Mouse (Mus musculus) right cerebral cortex, postnatal 25 days (tissue): ENCODE results near the gene Tekt2.

Experiments
- DNase-seq: peaks from one replicate; pipeline ENCODE4 v3.0.0; 2022

Gene Tekt2

GRCm38 (mm10) chr4:126306058-126306457, 19.4 kb downstream of the Tekt2 start:
- no peak for DNase-seq

- DNase-seq = no peak
These were observed 20.1 kb downstream of the Tekt2 start for GRCm38 (mm10) chr4:126305428-126305827.

GRCm38 (mm10) chr4:126303877-126304276, 21.6 kb downstream of the Tekt2 start:
- DNase-seq = no peak

GRCm38 (mm10) chr4:126301584-126302309, 23.7 kb downstream of the Tekt2 start:
- DNase-seq = no peak

GRCm38 (mm10) chr4:126300916-126301583, 24.4 kb downstream of the Tekt2 start:
- DNase-seq = no peak

- peak; percentile 51 for DNase-seq
These were observed 28.8 kb downstream of the Tekt2 start for GRCm38 (mm10) chr4:126296617-126297101.

- DNase-seq = no peak
These were observed 29.6 kb downstream of the Tekt2 start for GRCm38 (mm10) chr4:126295937-126296336.

DNA sequence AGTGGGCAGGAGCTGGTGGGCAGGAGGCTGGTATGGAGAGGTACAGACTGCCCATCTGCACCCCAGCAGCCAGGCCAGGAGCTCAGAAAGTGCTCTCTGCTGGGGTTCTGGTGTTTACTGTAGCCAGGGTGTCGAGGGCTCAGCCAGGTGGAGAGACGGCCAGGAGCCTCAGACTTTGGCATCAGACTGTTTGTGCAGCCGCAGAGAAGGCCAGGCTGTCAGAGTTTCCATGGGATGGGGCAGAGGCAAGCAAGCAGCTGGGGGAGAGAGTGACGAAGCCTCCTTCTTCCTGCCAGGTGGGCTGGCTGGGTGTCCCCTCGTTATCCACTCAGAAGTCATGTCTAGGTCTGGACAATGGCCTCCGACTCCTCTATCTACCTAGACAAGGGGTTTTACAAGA, 30.3 kb downstream of the Tekt2 start:
- no peak for DNase-seq

DNA sequence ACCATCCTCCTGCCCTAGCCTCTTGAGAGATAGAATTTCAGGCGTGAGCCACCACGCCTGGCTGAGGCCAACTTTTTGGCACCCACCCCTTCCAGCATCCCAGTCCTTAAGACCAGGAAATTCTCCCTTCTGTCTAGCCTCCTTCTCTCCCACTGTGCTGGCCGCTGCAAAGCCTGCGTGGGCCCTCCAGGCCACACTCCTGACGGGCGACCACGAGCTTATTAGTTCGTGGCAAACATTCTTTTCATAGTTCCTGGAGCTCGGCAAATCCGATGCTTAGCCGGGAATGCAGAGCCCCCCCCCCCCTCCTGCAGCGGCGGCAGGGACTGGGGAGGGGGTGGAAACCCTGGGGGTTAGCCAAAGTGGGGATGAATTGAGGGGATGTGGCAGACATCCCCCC, 34.3 kb downstream of the Tekt2 start:
- DNase-seq = no peak

- no peak for DNase-seq
These were observed 35.2 kb downstream of the Tekt2 start for GRCm38 (mm10) chr4:126290314-126290713.

DNA sequence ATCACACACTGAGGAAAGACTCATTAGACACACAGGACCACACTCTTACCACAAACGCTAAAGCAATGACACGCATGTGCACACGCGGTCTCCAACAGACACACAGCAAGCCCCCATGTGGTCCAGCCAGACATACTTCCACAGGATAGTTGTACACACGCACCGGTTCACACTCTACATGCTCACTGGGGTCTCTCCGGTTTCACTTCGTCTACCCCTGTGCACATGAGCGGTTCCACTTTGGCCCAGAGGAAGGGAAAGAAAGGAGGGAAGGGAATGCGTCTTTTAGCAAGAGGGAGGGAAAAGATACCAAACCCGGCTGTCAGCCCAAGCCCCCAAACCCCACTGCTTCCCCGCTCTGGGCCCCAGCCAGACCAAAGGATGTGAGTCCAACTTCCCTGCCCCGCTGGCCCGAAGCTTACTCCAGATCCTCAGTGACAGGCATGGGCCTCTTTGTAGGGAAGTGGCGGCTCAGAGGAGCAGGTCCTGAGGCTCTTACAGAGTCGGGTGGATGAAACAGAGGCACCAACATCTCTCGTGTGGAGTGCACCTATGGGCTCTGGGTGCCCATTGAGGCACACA, 37.3 kb downstream of the Tekt2 start:
- DNase-seq = no peak

DNA sequence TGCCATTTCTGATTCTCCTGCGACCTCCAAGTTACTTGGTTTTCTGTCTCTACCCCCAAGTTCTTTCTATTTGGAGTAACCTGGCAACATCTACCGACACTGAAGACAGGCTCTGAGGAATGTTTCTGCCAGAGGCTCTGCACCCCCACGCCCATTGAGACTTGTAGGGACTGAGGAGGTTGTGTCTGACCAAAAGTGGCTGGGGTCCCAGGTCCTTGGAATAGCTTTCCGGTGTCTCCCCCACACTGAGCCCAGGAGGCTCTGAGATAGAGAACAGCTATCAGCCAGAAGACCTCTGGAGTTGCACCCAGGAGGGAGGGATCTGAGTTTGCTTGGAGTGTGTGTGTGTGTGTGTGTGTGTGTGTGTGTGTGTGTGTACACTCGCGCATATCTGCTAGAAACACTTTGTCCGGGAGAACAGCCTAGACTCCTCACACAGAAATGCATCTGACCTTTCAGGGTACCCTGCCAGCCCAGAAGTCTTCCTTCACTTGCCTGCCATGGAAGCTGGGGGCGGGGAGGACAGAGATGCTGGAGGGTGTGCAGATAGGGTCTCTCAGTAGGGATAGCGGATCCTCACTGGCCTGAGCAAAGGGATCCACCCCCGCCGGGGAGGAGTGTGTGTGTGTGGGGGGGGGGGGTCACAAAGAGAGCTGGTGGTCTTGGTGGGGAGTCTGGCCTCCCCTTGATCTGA, 38.0 kb downstream of the Tekt2 start:
- DNase-seq = no peak

- DNase-seq = no peak
These were observed 39.0 kb downstream of the Tekt2 start, which contains the start of gene Col8a2 for GRCm38 (mm10) chr4:126286492-126286891. Gene Col8a2 (plus strand): TSS chr4:126286793.

GRCm38 (mm10) chr4:126283582-126283981, 41.9 kb downstream of the Tekt2 start:
- DNase-seq = no peak

DNA sequence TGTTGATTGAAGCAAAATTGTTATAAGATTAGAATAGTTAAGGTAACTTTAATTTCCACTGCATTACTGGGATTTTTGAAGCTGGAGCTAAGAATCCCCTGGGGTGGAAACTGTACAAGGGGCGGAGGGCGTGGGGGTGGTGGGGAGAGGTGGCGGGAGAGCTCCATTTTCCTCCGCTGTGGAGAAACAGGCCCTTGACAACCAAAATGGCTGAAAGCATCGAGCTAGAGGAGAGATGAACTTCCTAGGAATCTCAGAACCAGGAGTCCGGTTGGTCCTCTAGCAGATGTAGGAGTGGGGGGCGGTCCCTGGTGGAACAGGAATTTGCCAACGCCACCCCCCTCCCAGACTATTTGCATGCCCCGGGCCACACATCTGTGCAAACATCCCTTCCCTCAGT, 43.8 kb downstream of the Tekt2 start:
- no peak for DNase-seq

DNA sequence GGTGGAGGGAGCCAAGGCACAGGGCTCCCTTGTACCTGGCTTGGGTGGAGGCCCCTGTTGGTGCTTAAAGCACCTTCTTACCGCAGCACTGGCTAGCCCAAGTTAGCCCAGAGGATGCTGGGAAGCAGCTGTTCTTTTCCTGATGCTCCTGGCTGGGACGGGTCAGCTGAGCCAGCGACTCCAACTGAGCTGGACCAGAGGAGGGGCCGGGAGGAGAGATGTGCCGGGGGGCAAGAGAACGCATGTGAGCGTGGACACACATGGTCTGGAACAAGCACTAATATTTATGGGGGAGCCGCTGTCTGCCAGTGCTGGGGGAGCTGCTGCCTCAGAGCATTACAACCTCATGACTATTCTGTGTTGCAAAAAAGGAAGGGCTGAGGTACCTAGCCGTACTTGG, 46.5 kb downstream of the Tekt2 start:
- no peak for DNase-seq

GRCm38 (mm10) chr4:126278565-126278915, 46.9 kb downstream of the Tekt2 start:
- DNase-seq = no peak

DNA sequence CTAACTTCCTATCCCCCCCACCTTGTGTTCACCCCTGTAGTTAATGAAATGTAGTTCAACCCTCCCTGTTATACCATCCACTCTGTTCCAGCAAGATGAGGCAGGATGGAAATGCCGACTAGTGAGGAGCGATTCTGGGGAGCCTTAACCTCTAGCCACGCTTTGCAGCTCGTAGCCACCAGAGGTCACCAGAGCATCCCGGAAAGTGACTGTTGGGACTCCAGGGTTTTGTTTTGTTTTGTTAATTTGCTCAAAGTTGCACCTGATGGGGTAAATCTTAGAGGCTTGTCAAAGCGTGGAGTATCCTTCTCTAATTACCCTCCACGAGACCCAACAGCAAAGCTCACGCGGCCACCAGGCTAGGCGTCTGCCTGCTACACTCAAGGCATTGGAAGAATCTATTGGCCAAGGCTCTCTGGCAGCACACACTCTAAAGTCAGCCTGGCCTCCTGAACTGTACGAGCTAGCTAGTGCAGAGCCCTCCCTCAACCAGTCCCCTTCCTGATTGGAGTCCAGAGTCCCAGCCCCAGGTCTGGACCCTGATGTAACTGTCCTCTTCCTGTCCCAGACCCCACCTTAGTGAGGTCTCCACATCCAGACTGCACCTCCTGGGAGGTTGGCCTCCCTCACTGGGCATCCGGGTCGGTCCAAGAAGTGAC, 47.5 kb downstream of the Tekt2 start:
- no peak for DNase-seq

DNA sequence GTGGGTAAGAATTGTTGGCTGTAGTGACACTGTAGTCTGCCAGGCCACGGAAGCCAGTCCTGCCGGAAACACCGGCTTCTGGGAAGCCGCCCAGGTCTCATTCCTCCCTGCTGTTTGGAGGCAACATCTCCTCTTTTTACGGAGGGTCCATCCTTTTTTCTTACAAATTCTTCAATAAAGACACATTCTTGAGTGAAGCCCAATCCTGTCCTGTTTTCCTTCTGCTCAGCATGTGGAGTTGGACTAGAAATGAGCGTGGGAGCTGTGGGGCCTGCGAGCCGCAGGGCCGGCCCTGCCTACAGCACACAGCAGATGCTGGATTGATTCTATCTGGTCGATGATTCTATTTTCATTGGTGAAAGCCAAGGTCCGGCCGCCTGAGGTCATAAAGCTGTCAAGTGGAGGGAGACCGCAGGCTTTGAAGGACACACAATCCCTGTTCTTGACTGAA, 49.8 kb downstream of the Tekt2 start:
- DNase-seq = no peak

GRCm38 (mm10) chr4:126275081-126275480, 50.4 kb downstream of the Tekt2 start:
- DNase-seq = no peak

- DNase-seq = no peak
These were observed 51.7 kb downstream of the Tekt2 start for GRCm38 (mm10) chr4:126273753-126274152.
